Mouse (Mus musculus) heart, embryonic 14.5 days (tissue): ENCODE measurements around the gene Acot2. TPM values are rescaled to one million over a fixed set of nuclear protein-coding genes. Genes with fewer than 3 reads are reported as not detected.
"Not testable (repeated sequence)": the region's sequence is repeated elsewhere in the genome, so short reads cannot be mapped to it uniquely, and the experiment has no call there.

Experiments used
- ATAC-seq: fragments of 200-750 bp; cut with Nextera tagmentation; 2 replicates; pipeline ENCODE4 v1.8.0; 2017; ENCODE audit warnings: low read depth, moderate TSS enrichment; ENCODE audit not compliant: insufficient number of reproducible peaks, insufficient read depth, low FRiP score
- H3K27ac ChIP-seq, 2 experiments: fragments of 200-500 bp in 1 of 2; fragments of 300-500 bp in 1 of 2; sonication (generic) in 1 of 2; replicated peaks in 1 of 2; 2 replicates each; pipeline ENCODE4 v1.5.1; 2012 to 2014; ENCODE audit warnings: low read depth in 2 of 2, low read length in 2 of 2, control low read depth in 1 of 2, mild to moderate bottlenecking in 1 of 2, mixed read lengths in 1 of 2; ENCODE audit not compliant: control insufficient read depth in 1 of 2, insufficient read depth in 1 of 2
- H3K27me3 ChIP-seq: fragments of 300-500 bp; sonication (generic); 2 replicates; pipeline ENCODE4 v1.6.1; 2014; ENCODE audit warnings: mild to moderate bottlenecking, low read length, control low read depth; ENCODE audit not compliant: control insufficient read depth, insufficient read depth
- H3K36me3 ChIP-seq: fragments of 300-500 bp; sonication (generic); 2 replicates; pipeline ENCODE4 v1.6.1; 2014; ENCODE audit warnings: mild to moderate bottlenecking, control low read depth, low read length, mixed read lengths; ENCODE audit not compliant: control insufficient read depth, insufficient read depth
- H3K4me1 ChIP-seq, 2 experiments: fragments of 200-500 bp in 1 of 2; fragments of 300-500 bp in 1 of 2; sonication (generic) in 1 of 2; 2 replicates each; pipeline ENCODE4 v1.6.1; 2012 to 2014; ENCODE audit warnings: low read length in 2 of 2, control low read depth in 1 of 2, mixed read lengths in 1 of 2; ENCODE audit not compliant: control insufficient read depth in 2 of 2, insufficient read depth in 2 of 2
- H3K4me2 ChIP-seq: fragments of 300-500 bp; sonication (generic); 2 replicates; pipeline ENCODE4 v1.6.1; 2014; ENCODE audit warnings: mild to moderate bottlenecking, low read length
- H3K4me3 ChIP-seq, 2 experiments: fragments of 200-500 bp in 1 of 2; fragments of 300-500 bp in 1 of 2; sonication (generic) in 1 of 2; 2 replicates each; pipeline ENCODE4 v1.5.1; 2012 to 2014; ENCODE audit warnings: low read length in 2 of 2, mild to moderate bottlenecking in 2 of 2, control low read depth in 1 of 2, low read depth in 1 of 2, moderate library complexity in 1 of 2; ENCODE audit not compliant: control insufficient read depth in 1 of 2, insufficient read depth in 1 of 2
- H3K9ac ChIP-seq: fragments of 300-500 bp; sonication (generic); 2 replicates; pipeline ENCODE4 v1.6.1; 2014; ENCODE audit warnings: mild to moderate bottlenecking, low read length
- H3K9me3 ChIP-seq: fragments of 300-500 bp; sonication (generic); 2 replicates; pipeline ENCODE4 v1.6.1; 2016; ENCODE audit warnings: low read length, control low read depth; ENCODE audit not compliant: control insufficient read depth
- WGBS: fragments of 180-500 bp; shearing (Covaris S2); extraction: QIAGEN DNeasy Blood & Tissue Kit; methylation state at CpG from one replicate; pipeline ENCODE4 v1.1.7; 2014; 5-methylcytosine and 5-hydroxymethylcytosine counted together
- polyA plus RNA-seq: library from polyadenylated mRNA; unstranded; fragments of >200 nt; fragmentation: Nextera tagmentation; extraction: Ambion mirVana; gene quantifications from 2 replicates; pipeline ENCODE4 v1.2.1, GENCODE M21; 2014

Acot2 gene
- polyA plus RNA-seq, 1 experiment from 2014 or later, result 81.2 TPM

- H3K9me3 ChIP-seq, H3K4me1 ChIP-seq, H3K27ac ChIP-seq, H3K36me3 ChIP-seq, ATAC-seq, H3K27me3 ChIP-seq: not testable (repeated sequence)
- peak within 1 kb of the TSS; percentile 73 for H3K4me2 ChIP-seq
- 3% methylated on average over 39 of the region's 39 CpGs for WGBS
- peak within 1 kb of the TSS; percentile 41 to 49 for H3K4me3 ChIP-seq
- H3K9ac ChIP-seq, result peak within 1 kb of the TSS; percentile 68
Measured at GRCm38 (mm10) chr12:84038691-84039111, 51.0 kb downstream of the Acot2 start, which contains the start of gene Gm49366. Gene Gm49366, plus strand, starts transcription at chr12:84038935.

GRCm38 (mm10) chr12:84042248-84042647 is 54.6 kb downstream of the Acot2 start:
- WGBS, result 86% methylated on average over 5 of the region's 5 CpGs
- Histone ChIP-seq H3K4me3 (no peak overlapping the region), H3K4me2 (no peak overlapping the region), H3K27me3 (no peaks in the 10 kb centered on the region), H3K9ac (no peak overlapping the region), H3K27ac (no peak overlapping the region), H3K4me1 (peaks cover 0 to 2% of the 10 kb centered on the region in 2 experiments; a peak in 1 of 4 replicates), H3K36me3 (no peaks in the 10 kb centered on the region), H3K9me3 (no peaks in the 10 kb centered on the region)
- no peak for ATAC-seq

Other genes with a start within 250 kb of the Acot2 start
- 0.20 and 0.22 TPM in 2 replicates for gene Papln, start 224.2 kb upstream of the Acot2 start, polyA plus RNA-seq
- gene Numb, start 65.9 kb upstream of the Acot2 start, polyA plus RNA-seq, result 29.9 and 31.8 TPM in 2 replicates
- 7.8 and 9.2 TPM in 2 replicates for gene Riox1, start 37.3 kb upstream of the Acot2 start, polyA plus RNA-seq
- gene Heatr4, start 3.0 kb upstream of the Acot2 start, polyA plus RNA-seq, result not detected in 2 replicates
- 30.0 and 31.9 TPM in 2 replicates for gene Acot1, start 21.6 kb downstream of the Acot2 start, polyA plus RNA-seq
- gene Acot4, start 50.5 kb downstream of the Acot2 start, polyA plus RNA-seq, result 0.30 and 0.32 TPM in 2 replicates
- not detected in 2 replicates for gene Gm49366, start 51.1 kb downstream of the Acot2 start, polyA plus RNA-seq
- 0.72 and 1.0 TPM in 2 replicates for gene Acot3, start 64.3 kb downstream of the Acot2 start, polyA plus RNA-seq
- not detected in 2 replicates for gene Acot5, start 81.5 kb downstream of the Acot2 start, polyA plus RNA-seq
- 1.4 TPM in 2 replicates for gene Acot6, start 112.8 kb downstream of the Acot2 start, polyA plus RNA-seq
- gene Dnal1, start 126.5 kb downstream of the Acot2 start, polyA plus RNA-seq, result 2.4 and 3.4 TPM in 2 replicates
- 0.43 and 0.68 TPM in 2 replicates for gene Pnma1, start 160.6 kb downstream of the Acot2 start, polyA plus RNA-seq
- 7.1 and 7.4 TPM in 2 replicates for gene Elmsan1, start 231.0 kb downstream of the Acot2 start, polyA plus RNA-seq